Mouse (Mus musculus): Measurements from ENCODE around the gene Fam168a. TPM values are rescaled to one million over a fixed set of nuclear protein-coding genes. Genes with fewer than 3 reads are reported as not detected.
A peak's percentile ranks its signal among the peaks of the same experiment; 100 is the strongest.

Fam168a gene
- polyA plus RNA-seq, 1 experiment from 2014 or later, result 117 TPM

- Histone ChIP-seq H3K4me1 (replicated peaks) (no peaks in the 10 kb centered on the region), H3K27me3 (no peaks in the 10 kb centered on the region), H3K4me3 (no peak overlapping the region), H3K9ac (no peak overlapping the region), H3K9me3 (no peaks in the 10 kb centered on the region), H3K27ac (replicated peaks) (no peak overlapping the region), H3K36me3 (peaks cover 49% of the 10 kb centered on the region), H3K4me2 (no peak overlapping the region)
- 16% methylated on average over 20 of the region's 20 CpGs for WGBS
- ATAC-seq (ENCODE audit: low FRiP score, low read depth), result peak; percentile 19; the same call in 1 of the 2 replicates
Measured at GRCm38 (mm10) chr7:100879595-100879994, 173.2 kb downstream of the Fam168a start.

GRCm38 (mm10) chr7:100881531-100881930 is 175.1 kb downstream of the Fam168a start:
- ATAC-seq (ENCODE audit: low FRiP score, low read depth), result no peak
- H3K36me3 ChIP-seq, result peaks cover 60% of the 10 kb centered on the region
- WGBS, result 90% methylated on average over 9 of the region's 9 CpGs

GRCm38 (mm10) chr7:100881950-100882349 is 175.5 kb downstream of the Fam168a start:
- WGBS, result 94% methylated on average over 4 of the region's 4 CpGs
- no peak overlapping the region for H3K4me3 ChIP-seq
- peaks cover 57% of the 10 kb centered on the region for H3K36me3 ChIP-seq
- ATAC-seq (ENCODE audit: low FRiP score, low read depth), result no peak
- H3K9me3 ChIP-seq, result no peaks in the 10 kb centered on the region
- H3K4me1 ChIP-seq (replicated peaks), result no peaks in the 10 kb centered on the region
- no peaks in the 10 kb centered on the region for H3K27me3 ChIP-seq
- no peak overlapping the region for H3K4me2 ChIP-seq
- no peak overlapping the region for H3K27ac ChIP-seq (replicated peaks)
- H3K9ac ChIP-seq, result no peak overlapping the region

More at GRCm38 (mm10) chr7:100881531-100881930, 175.1 kb downstream of the Fam168a start:
- Histone ChIP-seq H3K4me1 (replicated peaks) (no peaks in the 10 kb centered on the region), H3K4me2 (no peak overlapping the region), H3K4me3 (no peak overlapping the region), H3K9me3 (no peaks in the 10 kb centered on the region), H3K27ac (replicated peaks) (no peak overlapping the region), H3K27me3 (no peaks in the 10 kb centered on the region), H3K9ac (no peak overlapping the region)

- peaks cover 49% of the 10 kb centered on the region for H3K36me3 ChIP-seq
- 90% methylated on average over 4 of the region's 4 CpGs for WGBS
- no peak for ATAC-seq (ENCODE audit: low FRiP score, low read depth)
- no peaks in the 10 kb centered on the region for H3K4me1 ChIP-seq (replicated peaks)
- no peak overlapping the region for H3K27ac ChIP-seq (replicated peaks)
- H3K9me3 ChIP-seq, result no peaks in the 10 kb centered on the region
- H3K9ac ChIP-seq, result no peak overlapping the region
- H3K4me2 ChIP-seq, result no peak overlapping the region
- no peaks in the 10 kb centered on the region for H3K27me3 ChIP-seq
- no peak overlapping the region for H3K4me3 ChIP-seq
Measured at GRCm38 (mm10) chr7:100884460-100884859, 178.0 kb downstream of the Fam168a start.

DNA sequence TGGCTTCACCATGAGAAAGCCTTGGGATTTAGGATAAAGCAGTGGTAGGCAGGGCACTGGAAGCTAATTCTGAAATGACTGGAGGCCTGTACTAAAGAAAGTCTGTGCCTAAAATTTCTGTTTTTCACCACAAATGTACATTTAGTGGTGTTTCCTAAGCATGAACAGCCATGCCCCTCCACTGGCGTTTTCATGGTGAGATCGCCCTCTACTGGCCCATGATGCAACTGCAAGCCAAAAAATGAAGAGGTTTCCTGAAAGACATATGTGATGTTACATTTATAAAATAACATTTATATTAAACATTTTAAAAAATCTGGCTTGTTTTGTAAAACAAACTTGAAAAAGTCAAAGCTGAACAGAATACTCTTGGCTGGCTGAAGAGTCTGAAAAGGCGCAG is 180.1 kb downstream of the Fam168a start:
- no peak overlapping the region for H3K9ac ChIP-seq
- peaks cover 40% of the 10 kb centered on the region for H3K36me3 ChIP-seq
- 33% methylated on average over 3 of the region's 3 CpGs for WGBS

More for the DNA sequence above, 180.1 kb downstream of the Fam168a start:
- H3K9me3 ChIP-seq, result no peaks in the 10 kb centered on the region
- H3K4me1 ChIP-seq (replicated peaks), result no peaks in the 10 kb centered on the region
- no peak overlapping the region for H3K4me2 ChIP-seq
- no peak for ATAC-seq (ENCODE audit: low FRiP score, low read depth)
- no peak overlapping the region for H3K4me3 ChIP-seq
- H3K27ac ChIP-seq (replicated peaks), result no peak overlapping the region
- no peaks in the 10 kb centered on the region for H3K27me3 ChIP-seq

Small RNAs within 50 kb of the gene (microRNA-seq; reads per million reads assigned to microRNA genes)
- 47.1 reads per million, percentile 42 among the genes with 10 or more reads in this experiment for gene Mir3102

Other genes starting within 250 kb of the Fam168a start
- gene Ucp3, start 233.6 kb upstream of the Fam168a start, polyA plus RNA-seq (2015; fragmentation: Nextera tagmentation; extraction: Ambion mirVana), result not detected in 2 replicates
- 77.4 and 81.8 TPM in 2 replicates for gene Ucp2, start 213.3 kb upstream of the Fam168a start, polyA plus RNA-seq (2015; fragmentation: Nextera tagmentation; extraction: Ambion mirVana)
- gene Dnajb13, start 191.7 kb upstream of the Fam168a start, polyA plus RNA-seq (2015; fragmentation: Nextera tagmentation; extraction: Ambion mirVana), result 4.1 and 7.1 TPM in 2 replicates
- gene Coa4, start 169.6 kb upstream of the Fam168a start, polyA plus RNA-seq (2015; fragmentation: Nextera tagmentation; extraction: Ambion mirVana), result 15.8 and 17.8 TPM in 2 replicates
- 274 and 283 TPM in 2 replicates for gene Rab6a, start 99.2 kb upstream of the Fam168a start, polyA plus RNA-seq (2015; fragmentation: Nextera tagmentation; extraction: Ambion mirVana)
- 81.4 and 83.6 TPM in 2 replicates for gene Mrpl48, start 98.3 kb upstream of the Fam168a start, polyA plus RNA-seq (2015; fragmentation: Nextera tagmentation; extraction: Ambion mirVana)
- 17.4 and 17.5 TPM in 2 replicates for gene Plekhb1, start 44.2 kb upstream of the Fam168a start, polyA plus RNA-seq (2015; fragmentation: Nextera tagmentation; extraction: Ambion mirVana)
- 5.6 TPM in 2 replicates for gene Relt, start 156.8 kb downstream of the Fam168a start, polyA plus RNA-seq (2015; fragmentation: Nextera tagmentation; extraction: Ambion mirVana)
- 12.9 and 14.6 TPM in 2 replicates for gene Arhgef17, start 225.5 kb downstream of the Fam168a start, polyA plus RNA-seq (2015; fragmentation: Nextera tagmentation; extraction: Ambion mirVana)

Data from hindbrain, embryonic 15.5 days (tissue).